In the genomic region with DNA sequence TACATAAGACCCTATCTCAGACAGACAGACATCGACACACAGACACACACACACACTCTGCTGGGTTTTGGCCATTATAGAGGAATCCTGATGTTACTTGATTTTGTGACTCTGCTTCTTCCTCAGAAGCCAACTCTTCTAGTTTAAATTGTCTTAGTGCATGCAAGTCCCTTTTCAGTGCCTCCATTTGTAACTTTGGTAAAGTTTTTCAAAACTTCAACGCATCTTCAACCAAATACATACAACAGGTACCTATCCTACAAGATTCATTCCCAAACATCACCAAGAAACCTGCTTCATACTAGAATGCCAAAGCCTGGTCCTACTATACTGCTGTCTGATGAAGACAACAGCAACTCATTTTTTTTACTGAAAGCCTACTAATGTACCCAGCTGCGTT, we compare ENCODE assay signal across 8 mouse cellular contexts. TPM values are rescaled to one million over a fixed set of nuclear protein-coding genes. Genes with fewer than 3 reads are reported as not detected.
DNase-seq lines count a peak whose midpoint lies in the region; ATAC-seq and TF ChIP-seq lines count a peak whose summit lies in the region.

No protein-coding gene starts in this region.

- no peak for DNase-seq in left cerebral cortex, adult 2 months (ENCODE audit: extremely low spot score in 1 of 2, low spot score in 2 of 2)
- no peak for DNase-seq in left cerebral cortex, adult 8-10 months (ENCODE audit: low spot score in 2 of 2)
- no peak for DNase-seq in embryonic facial prominence, embryonic 14.5 days (ENCODE audit: low spot score)
- no peak for DNase-seq in limb, embryonic 10.5 days (ENCODE audit: low spot score)
- DNase-seq in layer of hippocampus, postnatal 10 days (ENCODE audit: low spot score in 2 of 2) = no peak
- no peak for DNase-seq in adrenal gland, postnatal 10 days
- no peak for DNase-seq in right cerebral cortex, adult 2 months (ENCODE audit: low spot score in 2 of 2)

- WGBS in embryonic facial prominence, embryonic 14.5 days = 68% methylated on average over 3 of the region's 3 CpGs
- 88% methylated on average over 3 of the region's 3 CpGs for WGBS in limb, embryonic 10.5 days
- 81% methylated on average over 3 of the region's 3 CpGs for WGBS in neural tube, embryonic 14.5 days

- peak overlapping the region; percentile 90 for H3K4me2 ChIP-seq in embryonic facial prominence, embryonic 14.5 days (ENCODE audit: low read depth, low read length)
- peak overlapping the region; percentile 97 for H3K4me2 ChIP-seq in neural tube, embryonic 14.5 days (ENCODE audit: low read depth, low read length)

- peaks cover 12% of the 10 kb centered on the region for H3K36me3 ChIP-seq in embryonic facial prominence, embryonic 14.5 days (ENCODE audit: control insufficient read depth, insufficient read depth, low read length)
- peaks cover 24% of the 10 kb centered on the region for H3K36me3 ChIP-seq in limb, embryonic 10.5 days
- no peaks in the 10 kb centered on the region for H3K36me3 ChIP-seq in neural tube, embryonic 14.5 days (ENCODE audit: control insufficient read depth, insufficient read depth, low read length)

- H3K9ac ChIP-seq in embryonic facial prominence, embryonic 14.5 days (ENCODE audit: low read depth, low read length) = peak overlapping the region; percentile 94
- H3K9ac ChIP-seq in neural tube, embryonic 14.5 days (replicated peaks; ENCODE audit: low read depth, low read length) = no peak overlapping the region

- intact Hi-C loops in left cerebral cortex, adult 2 months (cut with DNase I) = no loop called here

- no peaks in the 10 kb centered on the region for H3K27me3 ChIP-seq in embryonic facial prominence, embryonic 14.5 days (replicated peaks; ENCODE audit: control insufficient read depth, insufficient read depth, low read length)
- no peaks in the 10 kb centered on the region for H3K27me3 ChIP-seq in limb, embryonic 10.5 days (ENCODE audit: low read depth, poor library complexity, severe bottlenecking)
- no peaks in the 10 kb centered on the region for H3K27me3 ChIP-seq in neural tube, embryonic 14.5 days (ENCODE audit: control insufficient read depth, insufficient read depth, low read length)

- no peaks in the 10 kb centered on the region for H3K9me3 ChIP-seq in embryonic facial prominence, embryonic 14.5 days (ENCODE audit: control insufficient read depth, low read length)
- no peaks in the 10 kb centered on the region for H3K9me3 ChIP-seq in limb, embryonic 10.5 days (replicated peaks)
- H3K9me3 ChIP-seq in neural tube, embryonic 14.5 days (ENCODE audit: control insufficient read depth, low read length) = no peaks in the 10 kb centered on the region

- no peak overlapping the region for H3K27ac ChIP-seq in left cerebral cortex, adult 2 months
- no peak overlapping the region for H3K27ac ChIP-seq in embryonic facial prominence, embryonic 14.5 days (replicated peaks; ENCODE audit: low read depth, low read length)
- H3K27ac ChIP-seq in limb, embryonic 10.5 days = no peak overlapping the region
- H3K27ac ChIP-seq in neural tube, embryonic 14.5 days (ENCODE audit: low read depth, low read length) = no peak overlapping the region

- H3K4me3 ChIP-seq in left cerebral cortex, adult 2 months = peak overlapping the region; percentile 88
- peak overlapping the region; percentile 91 for H3K4me3 ChIP-seq in embryonic facial prominence, embryonic 14.5 days (ENCODE audit: low read depth, low read length)
- H3K4me3 ChIP-seq in limb, embryonic 10.5 days = peak overlapping the region; percentile 98
- H3K4me3 ChIP-seq in neural tube, embryonic 14.5 days (ENCODE audit: low read depth, low read length) = peak overlapping the region; percentile 89

- peaks cover 17% of the 10 kb centered on the region for H3K4me1 ChIP-seq in embryonic facial prominence, embryonic 14.5 days (ENCODE audit: control insufficient read depth, insufficient read depth, low read length)
- H3K4me1 ChIP-seq in limb, embryonic 10.5 days = peaks cover 20% of the 10 kb centered on the region
- peaks cover 15% of the 10 kb centered on the region for H3K4me1 ChIP-seq in neural tube, embryonic 14.5 days (ENCODE audit: control insufficient read depth, insufficient read depth, low read length)

- no peak for TF ChIP-seq CTCF in left cerebral cortex, adult 2 months (IDR thresholded peaks at IDR 0.05)

- ATAC-seq in embryonic facial prominence, embryonic 14.5 days (ENCODE audit: low read depth) = no peak
- ATAC-seq in neural tube, embryonic 14.5 days (ENCODE audit: low read depth) = no peak

RNA-seq across cellular contexts. Expression of a gene that starts 1.5 kb away (rescaled TPM):
- 10 to 100 TPM; 55.4 to 57.6 TPM for total RNA-seq in left cerebral cortex, adult 2 months (2021)
- 10 to 100 TPM; 50.9 to 62.6 (median 52.9) TPM for total RNA-seq in left cerebral cortex, adult 8-10 months (2022)
- 60.1 and 61.1 TPM in 2 replicates for polyA plus RNA-seq in embryonic facial prominence, embryonic 14.5 days (2014; fragmentation: Nextera tagmentation; extraction: Ambion mirVana)
- polyA plus RNA-seq in limb, embryonic 10.5 days (2016; fragmentation: Nextera tagmentation; extraction: Ambion mirVana) = 68.3 and 68.9 TPM in 2 replicates
- polyA plus RNA-seq in neural tube, embryonic 14.5 days (2014; fragmentation: Nextera tagmentation; extraction: Ambion mirVana) = 68.9 and 69.1 TPM in 2 replicates
- total RNA-seq in layer of hippocampus, postnatal 10 days (2021) = 10 to 100 TPM; 47.4 to 50.6 TPM
- 10 to 100 TPM; 40.0 to 40.9 TPM for total RNA-seq in adrenal gland, postnatal 10 days (2021)

RNA-seq across cellular contexts. Expression of a gene that starts 43.2 kb away (rescaled TPM):
- total RNA-seq in left cerebral cortex, adult 2 months (2021) = 1 to 10 TPM; 5.5 to 5.8 TPM
- total RNA-seq in left cerebral cortex, adult 8-10 months (2022) = 1 to 10 TPM; 6.2 to 7.8 (median 6.9) TPM
- polyA plus RNA-seq in embryonic facial prominence, embryonic 14.5 days (2014; fragmentation: Nextera tagmentation; extraction: Ambion mirVana) = 0.46 and 0.95 TPM in 2 replicates
- polyA plus RNA-seq in limb, embryonic 10.5 days (2016; fragmentation: Nextera tagmentation; extraction: Ambion mirVana) = 0.33 and 1.1 TPM in 2 replicates
- polyA plus RNA-seq in neural tube, embryonic 14.5 days (2014; fragmentation: Nextera tagmentation; extraction: Ambion mirVana) = 2.6 and 2.8 TPM in 2 replicates
- total RNA-seq in layer of hippocampus, postnatal 10 days (2021) = 1 to 10 TPM; 2.9 to 3.5 TPM
- total RNA-seq in adrenal gland, postnatal 10 days (2021) = under 1 TPM in 1 of 2 experiments, not detected in 1; 0.48 TPM
